Mouse (Mus musculus) bone marrow macrophage, adult 2 months (primary cell): ENCODE results near the gene Tmem87b. TPM values are rescaled to one million over a fixed set of nuclear protein-coding genes. Genes with fewer than 3 reads are reported as not detected.

ENCODE experiments used
- H3K27ac ChIP-seq: 2 replicates; pipeline ENCODE4 v1.5.1; 2012; ENCODE audit warnings: low read depth, low read length; ENCODE audit not compliant: insufficient read depth
- H3K4me1 ChIP-seq: 2 replicates; pipeline ENCODE4 v1.6.1; 2012; ENCODE audit warnings: low read length; ENCODE audit not compliant: control insufficient read depth, insufficient read depth
- H3K4me3 ChIP-seq: 2 replicates; pipeline ENCODE4 v1.5.1; 2012; ENCODE audit warnings: mild to moderate bottlenecking, low read length, moderate library complexity; ENCODE audit not compliant: insufficient read depth
- CTCF ChIP-seq: IDR thresholded peaks from 2 replicates; pipeline ENCODE4 v1.5.1; 2012; ENCODE audit warnings: low read depth, mild to moderate bottlenecking, low read length, moderate library complexity
- POLR2A ChIP-seq: IDR thresholded peaks from 2 replicates; pipeline ENCODE4 v1.6.1; 2012; ENCODE audit warnings: mild to moderate bottlenecking, low read depth, low read length, borderline replicate concordance
- polyA plus RNA-seq: library from polyadenylated mRNA; stranded (reverse); fragments of >200 nt; gene quantifications from 2 replicates; pipeline ENCODE4 v1.2.4, GENCODE M21; 2012; ENCODE audit not compliant: missing spikeins, insufficient read depth, insufficient read length

Tmem87b gene
- 57.6 and 61.0 TPM in 2 replicates for polyA plus RNA-seq

DNA sequence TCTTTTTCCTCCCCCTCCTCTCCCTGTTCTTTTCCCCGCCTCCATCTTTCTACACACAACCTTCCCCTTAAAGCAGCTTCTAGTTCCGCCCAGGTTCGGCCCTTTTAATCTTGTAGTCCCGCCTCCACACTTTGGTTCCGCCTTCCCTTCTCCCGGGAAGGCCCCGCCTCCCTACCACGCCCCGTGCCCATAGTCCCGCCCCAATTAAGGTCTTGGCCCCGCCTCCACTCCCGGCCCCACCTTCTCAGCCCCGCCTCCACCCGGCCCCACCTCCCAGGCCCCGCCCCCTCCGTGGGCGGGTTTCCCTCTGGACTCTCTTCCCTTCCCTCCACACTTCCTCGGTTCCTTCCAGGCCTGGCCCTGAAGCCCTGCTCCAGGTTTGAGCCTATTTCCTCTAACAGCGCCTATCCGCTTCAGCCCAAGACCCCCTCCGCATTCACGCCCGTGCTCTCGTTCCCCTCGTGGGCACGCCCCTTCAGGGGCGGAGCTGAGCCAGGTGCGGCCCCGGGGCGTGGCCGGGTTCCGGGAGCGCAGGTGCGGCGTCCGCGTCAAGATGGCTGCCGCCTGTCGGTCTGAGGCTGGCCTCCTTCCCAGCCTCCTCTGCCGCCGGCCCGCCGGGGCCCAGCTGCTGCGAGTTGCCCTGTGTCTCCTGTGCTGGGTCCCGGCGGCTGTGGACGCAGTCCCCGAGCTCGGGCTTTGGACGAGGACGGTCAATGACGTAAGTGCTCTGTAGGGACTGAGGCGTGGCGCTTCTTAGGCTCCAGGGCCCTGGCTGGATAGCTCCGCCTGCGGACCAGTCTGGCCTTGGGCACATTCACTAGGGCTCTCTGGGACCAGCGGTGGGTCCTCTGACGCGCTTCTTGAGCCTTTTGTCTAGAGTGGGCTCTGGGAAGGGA, at the start of gene Tmem87b:
TSS of gene Tmem87b (plus strand) at position 333 of the 896 bp plus-strand sequence.
- Histone ChIP-seq H3K27ac (peak within 1 kb of the TSS; percentile 98), H3K4me3 (peak within 1 kb of the TSS; percentile 91), H3K4me1 (peaks cover 17% of the 10 kb centered on the region)
- TF ChIP-seq POLR2A (no peak; the same call in 1 of the 2 replicates), CTCF (no peak)

DNA sequence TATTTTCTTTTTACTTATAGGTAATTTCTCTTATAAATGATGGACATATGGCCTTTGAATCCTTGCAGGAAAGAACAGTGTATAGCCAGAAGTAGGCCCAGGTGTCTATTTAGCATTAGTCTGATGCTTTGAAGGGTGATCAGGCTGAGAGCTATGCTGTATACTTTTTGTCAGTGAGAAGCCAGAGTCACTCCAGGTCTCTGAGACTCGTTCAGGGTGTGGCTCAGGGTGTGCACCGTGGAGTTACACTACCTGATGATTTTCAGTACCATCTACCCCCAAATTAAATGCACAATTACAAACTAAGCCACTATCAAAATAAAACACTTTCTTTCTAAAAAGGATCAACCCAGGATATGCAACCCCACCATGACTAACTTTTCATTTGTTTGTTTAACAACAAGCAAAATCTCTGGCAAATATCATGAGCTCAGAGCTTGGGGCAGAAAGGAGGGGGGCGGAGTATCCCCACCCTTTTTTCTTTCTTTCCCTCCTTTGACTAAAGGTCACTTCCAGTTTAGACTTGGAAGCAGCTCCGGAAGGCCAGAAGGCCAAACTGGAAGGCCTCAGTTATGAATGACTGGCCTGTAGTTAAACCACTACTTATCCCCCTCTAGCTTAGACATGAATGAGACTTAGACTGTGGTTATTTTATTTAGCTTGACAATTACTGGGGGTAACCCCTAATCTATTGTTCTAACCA, 49.2 kb upstream of the Tmem87b start:
- H3K27ac ChIP-seq = no peak overlapping the region
- H3K4me1 ChIP-seq = peaks cover 16% of the 10 kb centered on the region
- TF ChIP-seq POLR2A (no peak), CTCF (no peak)
- no peak overlapping the region for H3K4me3 ChIP-seq

DNA sequence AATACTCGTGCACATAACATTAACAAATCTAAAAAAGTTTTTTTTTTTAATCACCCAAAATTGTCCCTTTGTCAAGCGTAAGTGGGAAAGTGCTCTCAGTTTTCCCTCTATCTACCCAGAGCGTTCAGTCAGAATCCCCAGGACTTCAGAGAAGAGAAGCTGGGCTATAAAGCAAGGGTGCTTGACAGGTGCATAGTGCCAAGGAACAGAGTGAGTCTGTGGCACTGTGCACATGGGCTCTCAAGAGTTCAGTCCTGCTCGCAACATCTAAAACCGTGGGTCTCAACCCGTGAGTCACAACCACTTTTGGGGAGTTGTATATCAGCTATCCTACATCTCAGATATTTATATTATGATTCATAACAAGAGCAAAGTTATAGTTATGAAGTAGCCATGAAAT, 47.4 kb upstream of the Tmem87b start:
- Histone ChIP-seq H3K4me1 (peaks cover 16% of the 10 kb centered on the region), H3K4me3 (no peak overlapping the region)
- no peak for TF ChIP-seq POLR2A

DNA sequence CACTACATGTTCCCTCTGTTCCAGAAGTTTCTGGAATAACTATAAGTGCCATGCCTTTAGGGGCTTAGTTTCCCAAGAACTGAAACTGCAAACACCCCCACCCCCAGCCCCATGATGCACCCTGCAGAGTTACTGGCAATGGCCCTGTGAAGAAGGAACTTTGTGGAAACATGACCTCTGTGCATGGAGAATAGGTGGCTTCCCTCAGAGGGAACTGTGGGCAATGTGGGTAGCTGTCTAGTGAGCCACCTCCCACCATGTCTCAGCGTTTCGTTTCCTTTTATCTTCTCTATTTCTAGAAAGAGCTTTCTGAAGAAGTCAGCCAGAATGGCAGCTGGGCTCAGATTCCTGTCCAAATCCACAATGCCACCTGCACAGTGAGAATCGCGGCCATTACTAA, 46.9 kb upstream of the Tmem87b start:
- H3K4me3 ChIP-seq = no peak overlapping the region
- no peak for TF ChIP-seq POLR2A
- TF ChIP-seq CTCF = no peak
- H3K4me1 ChIP-seq = peaks cover 16% of the 10 kb centered on the region
- H3K27ac ChIP-seq = peak overlapping the region; percentile 37; the same call in 1 of the 2 replicates

More for the DNA sequence above, 47.4 kb upstream of the Tmem87b start:
- H3K27ac ChIP-seq = no peak overlapping the region

DNA sequence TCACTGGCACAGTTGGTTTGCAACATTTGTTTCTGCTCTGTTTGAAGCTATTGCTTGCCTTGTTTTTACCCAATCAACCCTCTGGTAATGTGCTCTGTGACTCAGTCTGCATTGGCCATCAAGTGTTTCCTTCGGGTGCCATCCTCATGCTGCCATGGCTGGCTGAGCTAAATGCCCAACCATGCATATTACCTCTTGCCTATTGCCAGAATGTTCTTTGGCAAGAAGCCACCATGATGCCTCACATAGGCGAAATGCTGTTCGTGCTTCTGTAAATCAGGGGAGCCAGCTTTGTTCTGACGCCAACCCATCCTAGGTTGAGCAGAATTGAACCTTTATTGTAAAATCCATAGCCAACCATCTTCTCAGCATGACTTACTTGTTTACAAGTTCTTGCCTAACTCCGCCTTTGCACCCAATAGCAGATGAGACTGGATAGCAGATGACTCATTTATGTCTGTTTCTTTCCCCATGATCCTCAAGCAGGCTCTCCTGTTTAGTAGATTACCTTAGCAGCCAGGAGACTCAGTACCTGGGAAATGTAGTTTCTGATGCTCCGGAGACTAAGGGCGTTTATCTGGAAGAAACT, 46.1 kb upstream of the Tmem87b start:
- Histone ChIP-seq H3K4me3 (no peak overlapping the region), H3K27ac (peak overlapping the region; percentile 37; the same call in 1 of the 2 replicates), H3K4me1 (peaks cover 18% of the 10 kb centered on the region)
- TF ChIP-seq POLR2A (no peak), CTCF (no peak)

DNA sequence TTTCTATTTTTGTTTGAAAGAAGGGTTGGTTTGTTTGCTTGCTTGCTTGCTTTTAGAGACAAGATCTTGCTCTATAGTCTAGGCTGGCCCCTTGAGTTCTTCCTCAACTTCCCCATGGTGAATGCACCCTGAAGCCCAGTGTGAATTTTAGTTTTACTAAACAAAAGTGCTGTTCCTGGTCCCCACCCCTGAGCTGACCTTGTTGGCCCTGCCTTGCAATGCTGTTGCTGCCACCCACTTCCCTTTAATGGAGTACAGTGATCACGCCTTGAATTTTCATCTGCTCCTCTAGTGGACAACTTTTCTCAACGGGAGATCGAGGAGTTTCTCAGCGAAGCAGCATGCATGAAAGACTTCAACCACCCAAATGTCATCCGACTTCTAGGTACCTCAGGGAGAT, 35.7 kb upstream of the Tmem87b start:
- no peak for TF ChIP-seq CTCF
- H3K4me1 ChIP-seq = peaks cover 3% of the 10 kb centered on the region; the same call in 1 of the 2 replicates
- no peak overlapping the region for H3K27ac ChIP-seq
- H3K4me3 ChIP-seq = no peak overlapping the region

DNA sequence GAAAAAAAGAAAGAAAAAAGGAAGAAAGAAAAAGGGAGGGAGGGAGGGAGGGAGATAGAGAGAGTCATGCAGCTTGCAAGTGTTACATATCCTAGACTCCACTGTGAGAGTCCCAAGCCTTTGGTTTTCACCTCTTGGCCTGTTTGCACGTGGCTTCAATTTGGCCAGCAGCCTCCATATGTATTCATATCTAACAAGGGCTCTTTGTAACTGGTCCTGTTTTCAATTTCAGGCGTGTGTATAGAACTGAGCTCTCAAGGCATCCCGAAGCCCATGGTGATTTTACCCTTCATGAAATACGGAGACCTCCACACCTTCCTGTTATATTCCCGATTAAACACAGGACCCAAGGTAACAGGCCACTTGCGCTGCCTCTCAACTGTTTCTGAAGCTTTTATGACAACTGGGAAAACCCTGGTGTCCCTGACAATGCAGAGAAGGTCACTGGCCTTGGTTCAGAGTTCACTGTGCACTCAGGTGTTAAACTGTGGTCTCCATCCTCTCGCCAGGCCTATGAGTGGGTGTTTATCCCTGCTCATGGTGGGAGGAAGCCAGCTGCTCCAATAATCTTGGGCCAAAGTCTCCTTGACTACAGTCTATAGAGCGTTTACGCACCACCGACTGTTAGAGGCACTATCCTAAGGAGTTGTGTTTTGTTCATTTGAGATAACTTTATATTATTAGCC, 34.1 kb upstream of the Tmem87b start:
- peaks cover 9% of the 10 kb centered on the region for H3K4me1 ChIP-seq
- H3K27ac ChIP-seq = no peak overlapping the region
- H3K4me3 ChIP-seq = no peak overlapping the region
- TF ChIP-seq CTCF (no peak), POLR2A (no peak)

DNA sequence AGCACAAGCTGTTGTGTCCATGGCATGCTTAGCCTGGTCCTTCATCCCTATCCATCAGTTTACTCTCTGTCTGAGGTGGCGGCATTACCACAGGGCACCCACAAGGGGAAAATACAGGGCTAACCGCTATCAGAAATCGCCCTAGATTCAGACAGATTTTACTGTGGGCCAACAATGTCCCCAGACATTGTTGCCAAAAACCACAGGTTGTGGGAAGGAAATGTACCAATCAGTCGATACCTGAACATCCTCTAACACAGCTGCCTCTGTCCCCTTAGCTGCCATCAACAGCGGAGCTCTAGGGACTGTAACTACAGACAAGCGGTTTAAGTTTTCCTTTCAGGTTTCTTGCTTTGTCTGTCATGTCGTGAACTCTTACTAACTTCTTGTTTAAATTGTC, 33.1 kb upstream of the Tmem87b start:
- Histone ChIP-seq H3K4me1 (peaks cover 9% of the 10 kb centered on the region), H3K4me3 (no peak overlapping the region), H3K27ac (no peak overlapping the region)
- TF ChIP-seq POLR2A = no peak
- no peak for TF ChIP-seq CTCF

DNA sequence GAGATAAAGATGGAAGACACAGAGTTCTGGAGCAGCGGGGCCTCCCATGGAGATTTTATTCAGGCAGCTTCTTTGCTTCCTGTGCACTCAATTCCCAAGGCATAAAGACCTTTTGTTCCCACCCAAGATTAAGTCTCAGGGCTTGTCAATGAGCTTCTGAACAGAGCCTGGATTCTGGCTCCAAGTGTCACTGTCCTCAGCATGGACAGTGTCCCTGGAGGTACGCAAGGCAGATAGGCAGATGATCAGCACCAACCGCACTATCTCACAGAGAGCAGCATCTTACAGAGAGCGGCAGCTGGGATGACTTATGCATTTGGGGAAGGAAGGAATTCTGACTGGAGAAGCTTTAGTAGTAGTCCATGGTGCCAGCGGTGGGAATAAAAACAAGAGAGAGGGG, 31.6 kb upstream of the Tmem87b start:
- no peak overlapping the region for H3K4me3 ChIP-seq
- TF ChIP-seq POLR2A = no peak
- TF ChIP-seq CTCF = no peak
- H3K27ac ChIP-seq = no peak overlapping the region
- peaks cover 9% of the 10 kb centered on the region for H3K4me1 ChIP-seq
